Mouse (Mus musculus) myocyte (in vitro differentiated cells): ENCODE measurements at regions not wholly inside any gene's neighbourhood (a gene's known extent, or its start where the extent isn't known, plus 50 kb on each side); places are given as distances from the start of the nearest gene placed in this dataset.
"Not testable (repeated sequence)": the region's sequence is repeated elsewhere in the genome, so short reads cannot be mapped to it uniquely, and the experiment has no call there.

Source experiments
- H3K27me3 ChIP-seq: one replicate; pipeline ENCODE4 v1.6.1; 2011; ENCODE audit not compliant: control insufficient read depth, insufficient read depth, insufficient read length
- H3K36me3 ChIP-seq: one replicate; pipeline ENCODE4 v1.6.1; 2011; ENCODE audit not compliant: control insufficient read depth, insufficient read depth
- H3K4me2 ChIP-seq: one replicate; pipeline ENCODE4 v1.6.1; 2011; ENCODE audit warnings: low read depth, control low read depth
- H3K4me3 ChIP-seq: one replicate; pipeline ENCODE4 v1.5.1; 2011; ENCODE audit warnings: mild to moderate bottlenecking, control low read depth, moderate library complexity
- H3K79me2 ChIP-seq: one replicate; pipeline ENCODE4 v1.6.1; 2011; ENCODE audit not compliant: control insufficient read depth, insufficient read depth
- H3ac ChIP-seq: one replicate; pipeline ENCODE4 v1.6.1; 2011; ENCODE audit not compliant: control insufficient read depth, insufficient read length
- CEBPB ChIP-seq: IDR thresholded peaks from 2 replicates; pipeline ENCODE4 v1.6.1; 2011; ENCODE audit warnings: mild to moderate bottlenecking, moderate library complexity; ENCODE audit not compliant: poor library complexity, insufficient read depth, severe bottlenecking
- E2F4 ChIP-seq: IDR thresholded peaks from one replicate; pipeline ENCODE4 v1.6.1; 2011; ENCODE audit warnings: mild to moderate bottlenecking, control low read depth, moderate library complexity; ENCODE audit not compliant: insufficient read depth
- MAX ChIP-seq: IDR thresholded peaks from one replicate; pipeline ENCODE4 v1.6.1; 2011; ENCODE audit warnings: low read depth, mild to moderate bottlenecking, control low read depth
- MYOD1 ChIP-seq, 3 experiments: IDR thresholded peaks; one replicate each; pipeline ENCODE4 v1.6.1; 2011; ENCODE audit warnings: control low read depth in 2 of 3, low read depth in 2 of 3, mild to moderate bottlenecking in 2 of 3, moderate library complexity in 1 of 3; ENCODE audit not compliant: insufficient read length in 2 of 3, control insufficient read depth in 1 of 3
- MYOG ChIP-seq, 3 experiments: IDR thresholded peaks; one replicate each; pipeline ENCODE4 v1.6.1; 2011; ENCODE audit warnings: control low read depth in 2 of 3, low read depth in 2 of 3, mild to moderate bottlenecking in 2 of 3; ENCODE audit not compliant: insufficient read length in 2 of 3, control insufficient read depth in 1 of 3, insufficient read depth in 1 of 3
- POLR2A ChIP-seq: IDR thresholded peaks from one replicate; pipeline ENCODE4 v1.6.1; 2011; ENCODE audit warnings: low read depth, mild to moderate bottlenecking, control low read depth, moderate library complexity; ENCODE audit not compliant: insufficient read length
- POLR2AphosphoS2 ChIP-seq: IDR thresholded peaks from one replicate; pipeline ENCODE4 v1.6.1; 2011; ENCODE audit warnings: low read depth, control low read depth; ENCODE audit not compliant: insufficient read length
- REST ChIP-seq: IDR thresholded peaks from one replicate; pipeline ENCODE4 v1.6.1; 2011; ENCODE audit warnings: mild to moderate bottlenecking, control low read depth, moderate library complexity; ENCODE audit not compliant: insufficient read depth, insufficient read length
- SRF ChIP-seq: IDR thresholded peaks from one replicate; pipeline ENCODE4 v1.6.1; 2011; ENCODE audit warnings: low read depth; ENCODE audit not compliant: control insufficient read depth, insufficient read length
- TCF12 ChIP-seq: IDR thresholded peaks from one replicate; pipeline ENCODE4 v1.6.1; 2011; ENCODE audit warnings: mild to moderate bottlenecking, control low read depth; ENCODE audit not compliant: poor library complexity, insufficient read depth, severe bottlenecking
- TCF3 ChIP-seq: IDR thresholded peaks from one replicate; pipeline ENCODE4 v1.6.1; 2011; ENCODE audit warnings: low read depth, control low read depth; ENCODE audit not compliant: insufficient read length
- USF1 ChIP-seq: IDR thresholded peaks from one replicate; pipeline ENCODE4 v1.6.1; 2011; ENCODE audit warnings: low read depth, mild to moderate bottlenecking, control low read depth, moderate library complexity

GRCm38 (mm10) chr9:72191091-72191490 is 79.4 kb upstream of the Tcf12 start:
- Histone ChIP-seq H3K79me2 (no peaks in the 10 kb centered on the region), H3K27me3 (no peaks in the 10 kb centered on the region), H3K4me3 (no peak overlapping the region), H3K4me2 (no peak overlapping the region), H3K36me3 (no peaks in the 10 kb centered on the region), H3ac (no peak overlapping the region)
- no peak for TF ChIP-seq MYOG (IDR thresholded peaks at IDR 0.05; ENCODE audit: control insufficient read depth in 1 of 3, insufficient read depth in 1 of 3, insufficient read length in 2 of 3, low read depth in 2 of 3)
- no peak for TF ChIP-seq USF1
- TF ChIP-seq MAX = no peak
- TF ChIP-seq CEBPB = no peak
- no peak for TF ChIP-seq SRF
- no peak for TF ChIP-seq REST
- TF ChIP-seq E2F4 = no peak
- no peak for TF ChIP-seq MYOD1 (IDR thresholded peaks at IDR 0.05; ENCODE audit: control insufficient read depth in 1 of 3, insufficient read length in 2 of 3, low read depth in 2 of 3)
- no peak for TF ChIP-seq TCF3
- TF ChIP-seq POLR2AphosphoS2 = no peak
- no peak for TF ChIP-seq POLR2A
- no peak for TF ChIP-seq TCF12

GRCm38 (mm10) chr9:72192051-72192952 is 80.6 kb upstream of the Tcf12 start:
- Histone ChIP-seq H3K36me3 (no peaks in the 10 kb centered on the region), H3K4me3 (no peak overlapping the region), H3K27me3 (no peaks in the 10 kb centered on the region), H3K79me2 (no peaks in the 10 kb centered on the region), H3ac (no peak overlapping the region), H3K4me2 (no peak overlapping the region)
- TF ChIP-seq USF1 (no peak), POLR2A (no peak), REST (no peak), MYOG (IDR thresholded peaks at IDR 0.05; ENCODE audit: control insufficient read depth in 1 of 3, insufficient read depth in 1 of 3, insufficient read length in 2 of 3, low read depth in 2 of 3) (no peak), SRF (no peak), TCF12 (no peak), CEBPB (no peak), TCF3 (no peak), MYOD1 (IDR thresholded peaks at IDR 0.05; ENCODE audit: control insufficient read depth in 1 of 3, insufficient read length in 2 of 3, low read depth in 2 of 3) (no peak), E2F4 (no peak), MAX (no peak), POLR2AphosphoS2 (no peak)

- not testable (repeated sequence) for H3ac ChIP-seq, H3K79me2 ChIP-seq, H3K4me3 ChIP-seq, H3K27me3 ChIP-seq, H3K4me2 ChIP-seq, H3K36me3 ChIP-seq
Observed at GRCm38 (mm10) chr9:72192953-72193337, 81.3 kb upstream of the Tcf12 start.

GRCm38 (mm10) chr9:72195348-72195747 is 79.3 kb upstream of the Zfp280d start:
- TF ChIP-seq E2F4 = no peak
- no peak for TF ChIP-seq MYOG (IDR thresholded peaks at IDR 0.05; ENCODE audit: control insufficient read depth in 1 of 3, insufficient read depth in 1 of 3, insufficient read length in 2 of 3, low read depth in 2 of 3)
- no peak for TF ChIP-seq USF1
- TF ChIP-seq TCF3 = no peak
- TF ChIP-seq POLR2AphosphoS2 = no peak
- TF ChIP-seq REST = no peak
- TF ChIP-seq CEBPB = no peak
- TF ChIP-seq MYOD1 (IDR thresholded peaks at IDR 0.05; ENCODE audit: control insufficient read depth in 1 of 3, insufficient read length in 2 of 3, low read depth in 2 of 3) = no peak
- TF ChIP-seq TCF12 = no peak
- TF ChIP-seq POLR2A = no peak
- no peak for TF ChIP-seq SRF
- no peak for TF ChIP-seq MAX
- H3K36me3 ChIP-seq = no peaks in the 10 kb centered on the region
- H3K4me2 ChIP-seq = no peak overlapping the region
- no peak overlapping the region for H3ac ChIP-seq
- no peaks in the 10 kb centered on the region for H3K79me2 ChIP-seq
- no peaks in the 10 kb centered on the region for H3K27me3 ChIP-seq
- no peak overlapping the region for H3K4me3 ChIP-seq
